9 mouse cellular contexts compared by ENCODE assay signal in genomic region chr14:47366881-47367321, GRCm38 (mm10). TPM values are rescaled to one million over a fixed set of nuclear protein-coding genes. Genes with fewer than 3 reads are reported as not detected.
DNase-seq lines count a peak whose midpoint lies in the region; ATAC-seq and TF ChIP-seq lines count a peak whose summit lies in the region.
"Had no signal": no experiment of that assay in that cellular context is flagged by ENCODE, and none has a peak within 500 bp of the region (broad histone marks: within the 10 kb centered on the region; RNA-seq: fewer than 3 reads in every experiment).

No protein-coding gene starts in this region.

- peaks cover 14% of the 10 kb centered on the region for H3K4me1 ChIP-seq in embryonic facial prominence, embryonic 14.5 days (ENCODE audit: control insufficient read depth, insufficient read depth, low read length)
- peaks cover 8% of the 10 kb centered on the region; the same call in 1 of the 2 replicates for H3K4me1 ChIP-seq in lung, embryonic 14.5 days (ENCODE audit: insufficient read depth)

- H3K9ac ChIP-seq in embryonic facial prominence, embryonic 14.5 days (ENCODE audit: low read depth, low read length): no peak overlapping the region
- no peak overlapping the region for H3K9ac ChIP-seq in lung, embryonic 14.5 days
- H3K9ac ChIP-seq: embryonic facial prominence, embryonic 12.5 days had no signal

- no peak for TF ChIP-seq CTCF in lung, embryonic 14.5 days (IDR thresholded peaks at IDR 0.05; ENCODE audit: low read depth)

- no peak overlapping the region for H3K4me3 ChIP-seq in embryonic facial prominence, embryonic 14.5 days (ENCODE audit: low read depth, low read length)
- no peak overlapping the region for H3K4me3 ChIP-seq in lung, embryonic 14.5 days (ENCODE audit: low read depth, low read length)
- H3K4me3 ChIP-seq: embryonic facial prominence, embryonic 12.5 days had no signal

- 0 out of 2 replicates have a peak overlapping the region, but pooled peaks have one; percentile 31 for H3K4me2 ChIP-seq in embryonic facial prominence, embryonic 14.5 days (ENCODE audit: low read depth, low read length)
- H3K4me2 ChIP-seq in lung, embryonic 14.5 days: no peak overlapping the region

- H3K36me3 ChIP-seq in embryonic facial prominence, embryonic 14.5 days (ENCODE audit: control insufficient read depth, insufficient read depth, low read length): no peaks in the 10 kb centered on the region
- H3K36me3 ChIP-seq in lung, embryonic 14.5 days (ENCODE audit: insufficient read depth): no peaks in the 10 kb centered on the region
- H3K36me3 ChIP-seq: embryonic facial prominence, embryonic 12.5 days had no signal

- H3K27ac ChIP-seq in embryonic facial prominence, embryonic 14.5 days (replicated peaks; ENCODE audit: low read depth, low read length): no peak overlapping the region; the same call in 1 of the 2 replicates
- peak overlapping the region; percentile 48; the same call in 1 of the 2 replicates for H3K27ac ChIP-seq in lung, embryonic 14.5 days (ENCODE audit: low read depth)
- H3K27ac ChIP-seq: embryonic facial prominence, embryonic 12.5 days had no signal

- H3K9me3 ChIP-seq in embryonic facial prominence, embryonic 14.5 days (ENCODE audit: control insufficient read depth, low read length): no peaks in the 10 kb centered on the region
- no peaks in the 10 kb centered on the region for H3K9me3 ChIP-seq in lung, embryonic 14.5 days (ENCODE audit: low read depth, low read length)
- H3K9me3 ChIP-seq: embryonic facial prominence, embryonic 12.5 days had no signal

- peak; percentile 76 for ATAC-seq in embryonic facial prominence, embryonic 14.5 days (ENCODE audit: low read depth)
- peak; percentile 63; the same call in 1 of the 2 replicates for ATAC-seq in lung, embryonic 14.5 days (ENCODE audit: insufficient read depth)

- WGBS in embryonic facial prominence, embryonic 14.5 days: 53% methylated on average over 7 of the region's 7 CpGs
- 29% methylated on average over 7 of the region's 7 CpGs for WGBS in lung, embryonic 14.5 days

- peak; percentile 31 for DNase-seq in adrenal gland, postnatal 14 days
- DNase-seq in adrenal gland, postnatal 4 days (ENCODE audit: low spot score in 2 of 2): no peak
- peak; percentile 51 for DNase-seq in 416B (ENCODE audit: low read depth)
- peak; percentile 74 for DNase-seq in embryonic facial prominence, embryonic 14.5 days (ENCODE audit: low spot score)
- peak; percentile 41 for DNase-seq in kidney, postnatal 10 days
- peak; percentile 43 for DNase-seq in lung, embryonic 14.5 days
- DNase-seq in right cerebral cortex, postnatal 25 days: peak; percentile 33
- DNase-seq in c-Kit-positive CD71-positive TER-119-positive erythroid progenitor cells, embryonic 14.5 days (ENCODE audit: low spot score): no peak

- 0 out of 2 replicates have a peak, but pooled peaks cover 2% of the 10 kb centered on the region for H3K27me3 ChIP-seq in embryonic facial prominence, embryonic 14.5 days (replicated peaks; ENCODE audit: control insufficient read depth, insufficient read depth, low read length)
- no peaks in the 10 kb centered on the region for H3K27me3 ChIP-seq in lung, embryonic 14.5 days (ENCODE audit: insufficient read depth, low read length)
- H3K27me3 ChIP-seq: embryonic facial prominence, embryonic 12.5 days had no signal

RNA-seq across cellular contexts. Expression of gene Lgals3, which starts 0.7 kb away (rescaled TPM):
- total RNA-seq in adrenal gland, postnatal 14 days (2021): 7.9 and 9.9 TPM in 2 replicates
- total RNA-seq in adrenal gland, postnatal 4 days (2021): 10 to 100 TPM in 1 of 2 experiments, 1 to 10 TPM in 1; 5.9 to 11.8 TPM
- 50.0 and 81.7 TPM in 2 replicates for polyA plus RNA-seq in embryonic facial prominence, embryonic 14.5 days (2014; fragmentation: Nextera tagmentation; extraction: Ambion mirVana)
- 8.1 and 13.6 TPM in 2 replicates for polyA plus RNA-seq in lung, embryonic 14.5 days (2014; fragmentation: Nextera tagmentation; extraction: Ambion mirVana)

RNA-seq across cellular contexts. Expression of gene Dlgap5, which starts 51.3 kb away (rescaled TPM):
- 8.3 and 11.4 TPM in 2 replicates for total RNA-seq in adrenal gland, postnatal 14 days (2021)
- total RNA-seq in adrenal gland, postnatal 4 days (2021): 10 to 100 TPM; 20.6 to 26.8 TPM
- polyA plus RNA-seq in embryonic facial prominence, embryonic 14.5 days (2014; fragmentation: Nextera tagmentation; extraction: Ambion mirVana): 25.5 and 35.1 TPM in 2 replicates
- polyA plus RNA-seq in lung, embryonic 14.5 days (2014; fragmentation: Nextera tagmentation; extraction: Ambion mirVana): 56.0 and 58.6 TPM in 2 replicates

Comparison
In these comparisons a context has a peak if more than half of its experiments do, and no peak if none do; other contexts are left out.
1. DNase-seq: peak in adrenal gland, postnatal 14 days (single experiment), 416B (single experiment), embryonic facial prominence, embryonic 14.5 days (single experiment), kidney, postnatal 10 days (single experiment), lung, embryonic 14.5 days (single experiment) and right cerebral cortex, postnatal 25 days (single experiment); none in adrenal gland, postnatal 4 days (0 of 2) and c-Kit-positive CD71-positive TER-119-positive erythroid progenitor cells, embryonic 14.5 days (single experiment).